8 mouse cellular contexts compared by ENCODE assay signal in the genomic region with DNA sequence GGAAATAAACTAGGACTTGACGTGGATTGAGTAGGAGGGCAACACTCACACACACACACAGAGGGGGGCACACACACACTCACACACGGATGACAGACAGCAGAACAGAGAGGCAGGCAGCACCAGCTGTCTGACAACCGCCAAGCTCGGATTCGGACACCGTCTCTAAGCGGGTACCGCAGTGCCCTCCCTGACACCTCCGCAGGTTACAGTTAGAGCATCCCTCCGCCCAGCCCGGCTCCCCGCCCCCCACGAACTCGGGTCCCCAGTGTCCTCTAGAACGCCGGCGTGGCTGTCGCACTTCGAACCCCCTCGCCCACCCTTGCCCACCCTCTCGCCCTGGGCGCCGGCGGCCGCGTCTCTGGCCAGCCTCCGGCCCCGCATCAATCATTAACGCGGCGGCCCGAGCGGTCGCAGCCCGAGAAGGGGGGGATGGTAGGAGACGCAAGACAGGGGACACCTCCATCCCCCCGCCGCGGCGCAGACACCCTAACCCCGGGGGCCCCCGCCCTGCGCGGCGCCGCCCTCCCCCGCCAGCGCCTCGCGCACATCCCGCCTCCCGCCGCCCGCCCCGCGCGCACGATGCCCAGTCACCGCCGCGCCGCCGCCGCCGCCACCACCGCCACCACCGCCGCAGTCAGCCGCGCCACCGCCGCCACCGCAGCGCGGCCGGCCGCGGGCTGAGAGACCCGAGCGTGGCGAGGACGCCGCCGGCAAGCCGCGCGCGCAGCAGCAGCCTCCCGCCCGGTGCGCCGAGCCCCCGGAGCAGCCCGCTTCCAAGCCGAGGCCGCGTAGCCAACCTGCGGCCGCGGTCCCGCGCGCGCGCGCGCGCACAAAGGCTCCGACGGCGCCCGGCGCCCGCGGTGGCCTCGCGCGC. TPM values are rescaled to one million over a fixed set of nuclear protein-coding genes. Genes with fewer than 3 reads are reported as not detected.
DNase-seq lines count a peak whose midpoint lies in the region; ATAC-seq and TF ChIP-seq lines count a peak whose summit lies in the region.

Paqr9 (plus strand) TSS at position 599 of the 877 bp plus-strand sequence.

- peaks cover 20% of the 10 kb centered on the region for H3K9me3 ChIP-seq in G1E (replicated peaks)

- H3K27me3 ChIP-seq in G1E (ENCODE audit: insufficient read depth, low read length) = no peaks in the 10 kb centered on the region
- H3K27me3 ChIP-seq in small intestine, adult 2 months (ENCODE audit: control insufficient read depth, insufficient read depth, low read length) = peaks cover 37% of the 10 kb centered on the region

- no peak for DNase-seq in G1E (ENCODE audit: low spot score)
- DNase-seq in brain, adult 2 months (ENCODE audit: low read depth, low spot score) = peak; percentile 66
- no peak for DNase-seq in heart, postnatal 25 days (ENCODE audit: low spot score)
- peak; percentile 51 to 65 for DNase-seq in layer of hippocampus, adult 18-20 months (ENCODE audit: low spot score in 2 of 2)
- DNase-seq in lung, postnatal 10 days = peak; percentile 7
- no peak for DNase-seq in urinary bladder, postnatal 36 days (ENCODE audit: low spot score in 2 of 2)

- H3K4me3 ChIP-seq in G1E (ENCODE audit: low read depth, low read length) = peak within 1 kb of the TSS; percentile 13
- peak within 1 kb of the TSS; percentile 55 for H3K4me3 ChIP-seq in small intestine, adult 2 months (ENCODE audit: low read depth, low read length)

- H3K36me3 ChIP-seq in G1E (replicated peaks) = no peaks in the 10 kb centered on the region
- no peaks in the 10 kb centered on the region for H3K36me3 ChIP-seq in small intestine, adult 2 months (ENCODE audit: control insufficient read depth, insufficient read depth, low read length)

- no peak for ATAC-seq in G1E (ENCODE audit: extremely low read depth, insufficient number of reproducible peaks, low FRiP score, poor library complexity, severe bottlenecking)
- ATAC-seq in erythroid progenitor cell, adult 5-6 weeks (replicated peaks; ENCODE audit: low FRiP score, poor library complexity, severe bottlenecking) = peak; percentile 31

- H3K27ac ChIP-seq in small intestine, adult 2 months (ENCODE audit: insufficient read depth, low read depth, low read length) = no peak within 1 kb of the TSS

- no peak for TF ChIP-seq CTCF in G1E (IDR thresholded peaks at IDR 0.05; ENCODE audit: low read depth, low read length)
- TF ChIP-seq CTCF in small intestine, adult 2 months (IDR thresholded peaks at IDR 0.05; ENCODE audit: extremely low read depth, insufficient read length, insufficient replicate concordance, low read depth, low read length) = no peak

- TF ChIP-seq POLR2A in small intestine, adult 2 months (IDR thresholded peaks at IDR 0.05; ENCODE audit: low read depth, low read length) = no peak

- peaks cover 5% of the 10 kb centered on the region; the same call in 1 of the 2 replicates for H3K4me1 ChIP-seq in G1E (ENCODE audit: insufficient read depth, low read depth, low read length)
- peaks cover 12% of the 10 kb centered on the region for H3K4me1 ChIP-seq in small intestine, adult 2 months (ENCODE audit: control insufficient read depth, insufficient read depth, insufficient read length, low read length)

- intact Hi-C loops in heart, postnatal 25 days (cut with DNase I) = no loop called here

- 4% methylated on average over 117 of the region's 118 CpGs for WGBS in small intestine, adult 2 months

RNA-seq across cellular contexts. Expression of gene Paqr9, which starts in this region (rescaled TPM):
- total RNA-seq in G1E (2014; fragmentation: Nextera tagmentation) (6.8 TPM in 1 of 2 replicates, not detected in the other), G1E (2017) (0.06 and 0.11 TPM in 2 replicates)
- not detected in 2 replicates for polyA plus RNA-seq in G1E (2012)
- total RNA-seq in erythroid progenitor cell, adult 5-6 weeks (2015; ENCODE audit: low replicate concordance) = 84.0 and 109 TPM in 2 replicates
- 100 and 101 TPM in 2 replicates for total RNA-seq in erythroid progenitor cell, adult 5-6 weeks (2017; ENCODE audit: low replicate concordance)
- total RNA-seq in heart, postnatal 25 days (2021) = 10 to 100 TPM; 41.1 to 43.4 TPM
- 10 to 100 TPM; 40.4 to 41.6 TPM for total RNA-seq in layer of hippocampus, adult 18-20 months (2021)
- polyA plus RNA-seq in small intestine, adult 2 months (2012; rRNA removed) = 0.44 and 1.5 TPM in 2 replicates

Comparison
In these comparisons a context has a peak if more than half of its experiments do, and no peak if none do; other contexts are left out.
1. RNA of gene Paqr9 (total RNA-seq): 84.0 to 109 TPM in erythroid progenitor cell, adult 5-6 weeks, 41.1 to 43.4 TPM in heart, postnatal 25 days and 40.4 to 41.6 TPM in layer of hippocampus, adult 18-20 months; 0.06 to 6.8 TPM in G1E; every median in the first group is over 4 times any median in the second.
2. DNase-seq: peak in brain, adult 2 months (single experiment), layer of hippocampus, adult 18-20 months (2 of 2) and lung, postnatal 10 days (single experiment); none in G1E (single experiment), heart, postnatal 25 days (single experiment) and urinary bladder, postnatal 36 days (0 of 2).